In genomic region chr11:68975085-68975484, GRCm38 (mm10) we compare ENCODE assay signal across 8 mouse cellular contexts. TPM values are rescaled to one million over a fixed set of nuclear protein-coding genes. Genes with fewer than 3 reads are reported as not detected.
DNase-seq lines count a peak whose midpoint lies in the region; ATAC-seq and TF ChIP-seq lines count a peak whose summit lies in the region.

Gene Rangrf (minus strand): TSS chr11:68975185.

- peak within 1 kb of the TSS; percentile 38; the same call in 1 of the 2 replicates for H3K4me3 ChIP-seq in midbrain, postnatal 0 days (ENCODE audit: low read depth, low read length)

- no peaks in the 10 kb centered on the region for H3K36me3 ChIP-seq in midbrain, postnatal 0 days (ENCODE audit: insufficient read depth, low read length)

- peaks cover 4% of the 10 kb centered on the region; the same call in 1 of the 2 replicates for H3K27me3 ChIP-seq in midbrain, postnatal 0 days (ENCODE audit: insufficient read depth, low read length)

- H3K9me3 ChIP-seq in midbrain, postnatal 0 days (ENCODE audit: low read length), result no peaks in the 10 kb centered on the region

- DNase-seq in layer of hippocampus, adult 8-10 months (ENCODE audit: low spot score in 2 of 2), result no peak
- no peak for DNase-seq in layer of hippocampus, adult 9-11 months
- DNase-seq in brain, embryonic 14.5 days (ENCODE audit: low read depth), result no peak
- no peak for DNase-seq in heart, adult 8-10 months (ENCODE audit: low spot score)
- DNase-seq in layer of hippocampus, postnatal 25 days (ENCODE audit: extremely low spot score in 1 of 2, low spot score in 1 of 2), result no peak
- no peak for DNase-seq in midbrain, postnatal 0 days (ENCODE audit: low spot score)
- DNase-seq in ovary, postnatal 36 days (ENCODE audit: low spot score), result no peak
- DNase-seq in spleen, postnatal 14 days (ENCODE audit: low spot score in 2 of 2), result no peak

- TF ChIP-seq CTCF in brain, embryonic 14.5 days (IDR thresholded peaks at IDR 0.05; ENCODE audit: borderline replicate concordance, extremely low read depth, insufficient read depth, insufficient read length), result no peak
- TF ChIP-seq CTCF in midbrain, postnatal 0 days (IDR thresholded peaks at IDR 0.05), result no peak

- peak within 1 kb of the TSS; percentile 63 for H3K4me2 ChIP-seq in midbrain, postnatal 0 days (ENCODE audit: low read depth, low read length, poor library complexity, severe bottlenecking)

- WGBS in midbrain, postnatal 0 days, result 77% methylated on average over 7 of the region's 7 CpGs

- no peak for TF ChIP-seq POLR2A in brain, embryonic 14.5 days (IDR thresholded peaks at IDR 0.05; ENCODE audit: borderline replicate concordance, extremely low read depth, insufficient read depth, insufficient read length, poor library complexity, severe bottlenecking)

- H3K27ac ChIP-seq in midbrain, postnatal 0 days (ENCODE audit: low read depth, low read length), result no peak within 1 kb of the TSS

- H3K9ac ChIP-seq in midbrain, postnatal 0 days (replicated peaks; ENCODE audit: low read length, poor library complexity, severe bottlenecking), result no peak within 1 kb of the TSS

- no peak for ATAC-seq in midbrain, postnatal 0 days (ENCODE audit: low FRiP score)

- H3K4me1 ChIP-seq in midbrain, postnatal 0 days (ENCODE audit: insufficient read depth, low read length), result no peaks in the 10 kb centered on the region

RNA-seq across cellular contexts. Expression of gene Rangrf, which starts in this region (rescaled TPM):
- total RNA-seq in layer of hippocampus, adult 8-10 months (2022), result 10 to 100 TPM; 14.1 to 24.1 (median 15.9) TPM
- polyA plus RNA-seq in brain, embryonic 14.5 days (2012; rRNA removed), result 24.1 and 33.6 TPM in 2 replicates
- total RNA-seq in heart, adult 8-10 months (2022), result 10 to 100 TPM; 81.3 to 98.3 (median 89.4) TPM
- total RNA-seq in layer of hippocampus, postnatal 25 days (2021), result 10 to 100 TPM; 15.1 to 18.1 TPM
- total RNA-seq in midbrain, postnatal 0 days (2014; rRNA removed), result 12.0 and 25.0 TPM in 2 replicates
- 18.9 and 20.2 TPM in 2 replicates for polyA plus RNA-seq in midbrain, postnatal 0 days (2015; fragmentation: Nextera tagmentation; extraction: Ambion mirVana)
